Mouse (Mus musculus) ovary, adult 18-20 months (tissue): ENCODE measurements at regions not wholly inside any gene's neighbourhood (a gene's known extent, or its start where the extent isn't known, plus 50 kb on each side); places are given as distances from the start of the nearest gene placed in this dataset.

Experiments
- DNase-seq: peaks from one replicate; pipeline ENCODE4 v3.0.0; 2022; ENCODE audit warnings: low spot score, mixed read lengths

DNA sequence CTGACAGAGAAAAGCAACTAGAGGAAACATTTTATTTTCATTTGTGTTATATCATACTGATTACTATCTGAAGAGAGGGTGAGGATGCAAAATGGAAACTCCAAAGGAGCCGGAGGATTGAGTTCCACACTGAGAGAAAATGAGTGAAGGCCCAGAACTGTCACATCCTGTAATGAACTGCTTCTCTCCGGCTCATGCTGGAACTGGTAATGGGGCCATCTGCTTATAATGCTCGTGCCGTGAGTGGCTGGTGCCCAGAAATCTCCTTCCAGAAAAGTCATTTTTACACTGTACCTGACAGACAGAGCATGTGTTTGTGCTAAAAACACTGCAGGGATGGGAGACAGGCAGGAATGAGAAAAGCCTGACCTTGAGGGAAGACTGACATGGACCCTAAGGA lies 483.5 kb upstream of the Pkdcc start:
- DNase-seq, result no peak

DNA sequence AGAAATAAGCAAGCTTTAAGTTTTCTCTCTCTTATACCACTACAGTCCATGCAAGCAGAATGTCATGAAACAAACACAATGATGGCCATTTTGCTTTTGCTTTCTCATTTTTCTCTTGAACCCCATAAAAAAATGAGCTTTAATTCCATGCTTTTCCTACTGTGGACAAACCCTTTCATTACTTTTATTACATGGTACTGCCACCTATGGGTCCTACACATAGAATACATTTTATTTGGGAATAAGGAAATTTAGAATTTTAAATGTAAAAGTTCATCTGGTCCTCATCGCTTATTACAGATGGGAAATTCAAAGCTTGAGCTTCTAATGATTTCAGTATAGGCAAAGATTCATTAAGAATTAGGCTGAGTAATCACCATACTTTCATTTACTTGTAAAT lies 472.6 kb upstream of the Pkdcc start:
- DNase-seq, result no peak

DNA sequence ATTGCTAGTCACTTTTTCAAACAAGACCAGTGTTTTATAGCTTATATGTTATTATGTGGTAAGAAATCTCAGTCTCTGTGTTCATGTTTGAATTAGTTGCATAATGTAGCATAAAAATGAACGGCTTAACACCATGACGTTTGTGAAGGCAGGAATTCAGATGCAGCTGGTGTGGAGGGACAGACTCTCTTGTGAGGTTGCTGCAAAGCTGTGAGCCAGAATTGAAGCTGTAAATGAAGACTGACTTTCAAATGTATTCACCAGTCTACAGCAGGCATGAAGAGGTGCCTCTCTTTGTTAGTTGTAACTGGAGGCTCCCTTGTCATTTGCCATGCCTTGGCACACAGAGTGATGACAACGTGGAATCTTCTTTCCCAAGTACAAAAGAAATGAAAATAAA lies 457.7 kb upstream of the Pkdcc start:
- DNase-seq, result no peak

DNA sequence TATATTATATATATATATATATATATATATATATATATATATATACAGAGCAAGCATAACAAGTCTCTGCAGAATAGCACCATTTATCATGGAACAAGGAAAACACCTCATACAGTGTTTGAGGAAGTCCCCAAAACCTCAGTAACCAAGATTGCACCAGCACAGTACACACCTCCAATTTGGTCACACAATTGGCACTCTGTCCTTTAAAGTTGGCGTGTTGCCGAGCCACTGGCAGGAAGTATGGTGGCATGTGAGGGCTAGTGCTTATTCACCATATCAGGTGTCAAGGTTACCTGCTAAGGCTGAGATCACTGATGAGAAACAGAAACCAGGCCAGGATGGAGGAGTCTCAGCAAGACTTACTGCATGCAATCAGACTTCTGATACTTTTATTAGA lies 436.0 kb upstream of the Pkdcc start:
- no peak for DNase-seq

DNA sequence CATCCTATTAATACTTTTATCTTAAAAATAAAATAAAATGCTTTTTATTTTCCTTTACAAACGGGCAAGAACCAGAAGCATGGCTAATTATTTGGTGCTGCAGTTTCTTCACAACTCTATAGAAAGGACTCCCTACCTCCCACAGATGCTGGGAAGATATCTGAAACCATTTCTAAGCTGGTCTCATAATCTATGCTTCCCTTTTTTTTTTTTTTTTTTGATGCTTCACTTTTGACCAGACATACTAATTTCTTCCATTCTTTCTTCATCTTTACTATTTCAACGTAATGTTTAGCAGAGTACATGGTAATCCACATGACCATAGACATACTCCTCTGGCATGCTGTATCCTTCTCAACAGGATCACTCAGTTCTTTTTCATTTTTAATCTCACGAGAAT lies 393.0 kb upstream of the Pkdcc start:
- no peak for DNase-seq

DNA sequence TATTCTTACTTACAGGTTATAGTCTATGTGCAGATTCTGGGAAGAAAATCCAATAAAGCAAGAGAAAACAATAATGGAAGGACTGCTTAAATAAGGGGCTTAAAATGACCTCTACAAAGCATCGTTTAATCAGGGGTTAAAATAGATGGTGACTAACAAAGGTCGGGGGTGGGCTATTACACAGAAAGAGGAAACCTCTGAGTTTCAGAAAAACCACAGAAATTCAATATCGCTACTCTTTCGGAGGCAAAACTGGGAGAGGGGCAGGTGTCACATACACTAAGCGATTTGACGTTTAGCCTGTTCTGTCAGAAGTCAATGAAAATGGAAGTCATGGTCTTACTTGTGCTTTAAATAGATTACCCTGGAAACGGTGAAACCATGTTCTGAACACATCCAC lies 391.0 kb upstream of the Pkdcc start:
- no peak for DNase-seq

DNA sequence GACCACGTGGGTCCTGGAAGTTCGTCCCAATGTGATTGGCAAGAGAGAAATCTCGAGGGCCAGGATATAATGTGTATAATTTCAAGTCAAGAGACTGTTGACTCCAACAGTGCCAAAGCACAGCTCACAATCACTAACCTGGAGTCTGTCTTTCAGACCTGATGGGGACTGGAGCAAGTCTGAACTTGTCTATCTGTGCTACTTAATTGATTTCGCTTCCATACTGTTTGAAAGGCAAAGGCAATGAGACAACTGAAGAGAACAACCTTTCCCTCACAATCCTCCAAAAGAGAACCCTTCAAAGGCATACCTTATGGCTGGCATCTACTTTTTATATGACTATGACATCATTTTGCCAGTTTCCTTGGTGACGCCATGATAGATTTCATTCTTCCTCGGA lies 390.5 kb upstream of the Pkdcc start:
- DNase-seq, result no peak

DNA sequence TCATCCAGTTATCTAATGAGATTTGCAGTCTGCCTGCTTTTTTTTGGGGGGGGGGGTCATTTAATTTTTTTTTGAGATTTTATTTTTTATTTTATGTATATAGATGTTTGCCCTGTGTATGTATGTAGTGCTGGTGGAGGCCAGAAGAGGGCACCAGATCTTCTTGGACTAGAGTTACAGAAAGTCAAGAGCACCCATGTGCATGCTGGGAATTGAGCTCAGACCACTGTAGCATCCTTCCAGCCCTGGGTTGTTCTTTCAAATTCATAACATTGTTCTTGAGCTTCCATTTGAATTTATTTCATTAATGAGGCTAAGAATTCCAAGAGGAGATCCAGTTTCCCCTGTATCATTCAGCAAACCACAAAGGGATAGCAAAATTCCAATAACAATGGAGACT lies 387.9 kb upstream of the Pkdcc start:
- DNase-seq, result no peak

DNA sequence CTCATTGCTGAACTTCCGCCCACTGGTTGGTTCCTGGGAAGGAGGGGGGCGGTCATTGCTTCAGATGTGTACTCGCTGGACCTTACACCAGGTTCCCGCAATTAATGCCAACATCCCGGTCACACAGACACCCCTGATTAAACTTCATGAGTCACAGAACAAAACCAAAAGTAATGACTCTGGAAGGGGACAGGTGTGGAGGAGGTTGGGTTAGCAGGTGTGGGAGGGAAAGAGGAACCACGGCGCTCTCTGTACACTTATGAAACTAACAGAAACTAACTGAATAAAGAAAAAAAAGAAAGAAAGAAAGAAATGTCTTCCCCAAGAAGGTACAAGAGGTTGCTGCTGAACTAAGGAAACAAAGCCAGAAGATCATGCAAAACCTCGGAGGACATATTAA lies 387.3 kb upstream of the Pkdcc start:
- DNase-seq, result no peak

DNA sequence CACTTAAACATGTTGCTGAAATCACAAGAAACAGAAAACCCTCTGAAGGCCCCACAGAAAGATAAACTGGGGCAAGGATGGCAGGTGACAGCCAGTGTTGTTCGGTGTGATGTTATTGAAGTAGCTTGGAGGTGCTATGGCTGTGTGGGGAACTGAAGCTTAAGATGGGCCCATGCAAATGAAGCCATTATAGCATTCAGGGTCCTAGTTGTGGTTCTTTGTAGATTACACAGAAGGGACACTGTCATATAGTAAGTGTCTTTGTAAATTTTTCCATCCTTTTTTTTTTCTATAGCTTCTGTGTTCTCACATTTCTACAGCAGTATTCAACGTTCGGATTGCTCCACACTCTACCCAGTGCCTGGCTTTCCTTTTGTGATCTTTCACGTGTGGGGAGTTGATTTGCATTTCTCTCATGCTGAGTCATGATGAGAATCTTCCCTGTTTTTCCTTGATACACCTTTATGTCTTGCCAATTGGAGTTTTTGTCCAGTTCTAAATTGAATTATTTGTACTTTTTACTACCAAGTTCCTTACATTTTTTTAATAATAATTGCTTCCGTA lies 386.6 kb upstream of the Pkdcc start:
- no peak for DNase-seq

DNA sequence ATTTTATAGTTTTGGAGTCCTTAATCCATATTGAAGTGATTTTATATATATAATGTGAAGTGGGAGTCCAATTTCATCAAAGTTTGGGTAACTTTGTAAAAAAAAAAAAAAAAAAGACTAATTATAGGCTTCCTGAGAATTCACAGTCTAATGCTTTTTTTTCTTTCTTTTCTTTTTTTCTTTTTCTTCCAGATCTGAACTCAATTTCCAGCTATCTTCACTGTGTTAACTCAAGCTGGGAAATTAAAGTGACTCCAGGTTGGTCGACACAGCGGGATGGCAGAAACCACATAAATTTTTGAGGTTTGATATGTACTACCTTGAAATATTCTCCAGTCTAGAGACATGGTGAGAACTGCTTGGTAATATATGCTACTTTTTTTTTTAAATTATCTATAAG lies 385.7 kb upstream of the Pkdcc start:
- no peak for DNase-seq

DNA sequence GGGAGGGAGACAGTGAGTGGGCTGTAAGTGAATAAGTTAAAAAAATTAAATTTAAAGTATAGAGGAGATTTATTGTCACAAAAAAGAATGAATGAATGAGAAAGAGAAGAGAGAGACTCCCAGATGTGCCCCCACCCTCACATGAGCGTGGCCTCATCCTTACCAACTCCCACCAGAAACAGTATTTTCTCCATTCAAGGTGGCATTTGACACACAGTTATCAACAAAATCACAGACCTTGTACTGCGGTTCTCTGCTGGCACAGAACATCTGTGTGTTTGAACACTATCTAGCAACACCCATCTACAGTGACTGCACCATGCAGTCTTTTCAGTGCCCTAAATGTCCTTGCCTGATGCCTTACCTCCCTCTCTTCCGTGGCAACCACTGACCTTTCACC lies 380.9 kb upstream of the Pkdcc start:
- no peak for DNase-seq

DNA sequence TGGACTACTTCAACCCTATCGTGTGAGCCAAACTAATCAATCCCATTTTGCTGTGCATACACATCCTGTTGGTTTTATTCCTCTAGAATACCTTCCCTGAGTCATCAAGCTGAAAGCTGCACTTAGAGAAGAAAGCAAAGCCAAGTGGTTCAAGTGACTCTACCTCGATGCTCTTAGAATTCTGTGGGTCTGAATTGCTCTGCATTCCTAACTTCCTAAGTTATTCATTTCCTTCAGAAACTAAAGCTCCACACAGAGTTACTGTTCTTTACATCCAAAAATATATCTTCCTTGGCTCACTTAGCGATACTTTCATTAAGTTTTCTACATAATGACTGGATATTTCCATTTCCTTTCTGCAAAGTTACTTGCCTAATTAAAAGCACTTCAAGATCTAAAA lies 379.0 kb upstream of the Pkdcc start:
- DNase-seq, result no peak

DNA sequence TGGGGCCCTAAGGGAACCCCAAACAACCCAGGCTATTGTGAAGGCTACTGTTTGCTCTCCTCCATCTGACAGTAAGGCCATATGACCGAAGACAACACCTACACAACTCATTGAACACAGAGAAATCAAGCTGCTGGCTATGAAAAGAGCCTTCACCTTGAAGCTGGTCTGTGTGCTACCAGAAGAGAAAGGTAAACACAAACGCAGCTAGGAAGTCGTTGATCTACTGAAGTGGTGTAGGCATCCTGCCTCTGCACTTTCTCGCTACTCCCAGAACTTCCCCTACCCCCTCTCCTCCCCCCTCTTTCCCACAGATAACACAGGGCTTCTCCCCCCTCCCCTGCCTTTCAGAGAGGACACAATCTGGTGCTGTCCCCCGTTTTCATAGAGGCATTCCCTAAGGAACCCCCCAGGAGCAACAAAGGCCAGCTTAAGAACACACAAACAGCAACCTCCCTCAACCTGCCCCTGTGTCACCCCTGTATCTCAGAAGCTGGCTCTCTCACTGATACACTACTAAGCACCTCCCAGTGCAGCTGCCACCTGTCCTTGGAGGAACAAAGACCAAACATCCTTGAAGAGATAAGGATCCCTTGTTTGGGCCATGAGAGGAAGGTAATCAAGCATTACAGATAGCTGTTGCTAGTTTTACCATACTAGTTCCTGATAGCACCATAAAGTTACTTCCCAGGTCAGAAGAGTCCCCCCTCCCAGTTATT lies 368.2 kb upstream of the Pkdcc start:
- DNase-seq, result no peak

DNA sequence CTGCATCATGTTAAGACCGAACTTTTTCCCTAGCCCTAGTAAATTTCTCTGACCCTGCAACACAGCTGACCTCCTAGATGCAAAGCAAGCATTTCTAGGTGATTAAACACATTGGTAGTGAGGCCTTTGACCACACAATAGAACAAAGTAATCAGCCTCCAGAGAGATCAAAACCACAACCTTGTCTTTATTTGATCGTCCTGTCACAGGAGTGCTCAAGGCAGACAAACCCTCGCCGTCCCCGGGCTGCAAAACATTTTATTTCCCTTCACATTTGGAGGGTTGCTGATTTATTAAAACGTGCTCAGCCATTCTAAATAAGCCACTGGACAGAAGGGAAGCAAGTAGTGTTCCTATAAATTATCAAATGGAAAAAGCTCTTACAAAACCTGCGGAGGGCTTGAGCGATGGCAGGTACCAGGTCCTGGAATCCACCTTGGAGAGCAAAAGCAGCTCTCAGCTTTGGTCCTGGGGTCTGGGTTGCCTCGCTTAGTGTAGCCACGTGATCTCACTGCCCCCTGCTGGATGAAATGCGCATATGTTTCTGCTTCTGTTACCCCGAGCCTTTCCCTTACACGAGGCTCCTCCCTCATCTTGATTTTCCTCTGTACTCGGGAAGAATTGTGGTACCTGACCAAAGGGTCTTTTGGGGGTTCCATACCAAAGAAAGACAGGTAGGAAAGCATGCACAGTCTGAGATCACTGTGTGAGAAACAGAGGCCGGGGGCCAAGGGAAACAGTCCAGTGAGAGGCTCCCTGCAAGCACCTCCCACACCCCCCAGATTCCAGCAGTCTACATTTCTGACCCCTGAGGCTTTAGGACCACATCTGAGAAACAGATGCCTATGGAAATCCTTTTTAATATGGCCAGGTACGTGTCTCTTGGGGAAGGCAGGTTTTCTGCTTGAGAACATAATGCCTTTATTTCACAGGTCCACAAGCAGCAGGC lies 357.6 kb upstream of the Pkdcc start:
- peak; percentile 45 for DNase-seq

DNA sequence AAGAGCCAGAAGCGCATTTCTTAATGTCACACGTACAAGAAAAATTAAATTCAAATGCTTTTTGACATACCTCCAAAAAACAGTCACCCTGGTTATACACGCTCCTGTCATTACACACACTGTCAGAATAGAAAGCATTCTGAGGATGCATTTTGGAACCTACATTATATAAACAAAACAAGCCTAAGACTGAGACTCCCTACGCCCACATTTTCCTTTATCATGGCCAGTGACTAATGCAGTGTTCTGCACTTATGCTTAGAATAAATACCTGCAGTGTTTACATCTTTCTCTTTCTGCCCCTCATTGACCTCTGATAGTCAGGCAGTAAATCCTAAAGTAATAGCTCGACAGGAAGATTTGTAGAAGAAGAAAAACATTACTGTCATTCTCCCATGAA lies 354.7 kb upstream of the Pkdcc start:
- no peak for DNase-seq

DNA sequence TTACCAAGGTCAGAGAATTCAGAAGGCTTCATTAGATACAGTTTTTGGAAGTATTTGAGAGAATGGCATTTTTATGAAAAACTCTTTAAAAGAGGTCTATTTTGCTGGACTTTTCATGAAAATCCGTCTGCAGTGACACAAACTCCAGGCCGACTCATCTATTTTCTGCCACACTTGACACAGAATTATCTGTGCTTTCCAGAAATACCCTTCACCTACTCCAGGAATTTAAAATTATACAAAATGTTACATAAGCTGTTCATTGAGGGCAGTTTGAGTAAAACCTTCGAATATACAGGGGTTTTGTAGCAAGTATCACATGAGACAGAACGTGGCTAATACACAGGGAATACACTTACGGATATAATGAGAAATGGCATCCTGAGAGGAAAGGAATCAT lies 354.1 kb upstream of the Pkdcc start:
- no peak for DNase-seq

DNA sequence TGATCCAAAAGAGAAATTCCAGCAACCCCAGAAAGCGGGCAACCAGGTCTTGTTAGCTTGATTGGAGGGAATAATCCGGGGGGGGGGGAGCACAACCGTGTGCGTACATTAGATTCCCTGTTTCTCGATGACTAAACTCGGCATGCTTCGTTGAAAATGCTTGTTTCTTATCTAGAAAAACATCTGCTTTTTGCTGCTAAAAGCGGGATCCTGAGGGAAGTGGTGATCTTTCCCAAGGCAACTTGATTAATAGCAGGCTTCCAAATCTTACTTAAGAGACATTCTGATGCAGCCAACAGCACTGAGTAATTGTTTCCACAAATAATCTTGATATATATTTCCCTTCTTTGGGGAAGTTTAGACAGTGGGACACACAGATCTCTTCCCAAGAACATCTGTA lies 338.0 kb upstream of the Pkdcc start:
- no peak for DNase-seq

DNA sequence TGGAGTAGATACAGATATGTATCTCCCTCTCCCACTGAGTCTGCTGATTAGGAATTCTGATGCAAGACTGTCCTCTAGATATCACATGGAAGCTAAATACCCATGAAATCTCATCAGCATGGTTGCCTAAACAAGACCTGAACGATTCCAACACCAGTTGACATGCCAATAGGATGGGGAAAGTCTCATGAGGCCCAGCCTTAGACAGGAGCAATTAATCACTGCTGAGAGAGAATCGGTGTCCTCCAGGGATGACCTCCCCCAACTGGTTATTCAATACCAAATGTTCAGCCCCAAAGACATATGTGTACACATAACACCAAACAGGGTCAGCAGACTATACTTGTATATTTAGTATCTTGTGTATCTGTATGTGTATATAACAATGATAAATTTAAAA lies 314.5 kb upstream of the Pkdcc start:
- DNase-seq, result no peak

DNA sequence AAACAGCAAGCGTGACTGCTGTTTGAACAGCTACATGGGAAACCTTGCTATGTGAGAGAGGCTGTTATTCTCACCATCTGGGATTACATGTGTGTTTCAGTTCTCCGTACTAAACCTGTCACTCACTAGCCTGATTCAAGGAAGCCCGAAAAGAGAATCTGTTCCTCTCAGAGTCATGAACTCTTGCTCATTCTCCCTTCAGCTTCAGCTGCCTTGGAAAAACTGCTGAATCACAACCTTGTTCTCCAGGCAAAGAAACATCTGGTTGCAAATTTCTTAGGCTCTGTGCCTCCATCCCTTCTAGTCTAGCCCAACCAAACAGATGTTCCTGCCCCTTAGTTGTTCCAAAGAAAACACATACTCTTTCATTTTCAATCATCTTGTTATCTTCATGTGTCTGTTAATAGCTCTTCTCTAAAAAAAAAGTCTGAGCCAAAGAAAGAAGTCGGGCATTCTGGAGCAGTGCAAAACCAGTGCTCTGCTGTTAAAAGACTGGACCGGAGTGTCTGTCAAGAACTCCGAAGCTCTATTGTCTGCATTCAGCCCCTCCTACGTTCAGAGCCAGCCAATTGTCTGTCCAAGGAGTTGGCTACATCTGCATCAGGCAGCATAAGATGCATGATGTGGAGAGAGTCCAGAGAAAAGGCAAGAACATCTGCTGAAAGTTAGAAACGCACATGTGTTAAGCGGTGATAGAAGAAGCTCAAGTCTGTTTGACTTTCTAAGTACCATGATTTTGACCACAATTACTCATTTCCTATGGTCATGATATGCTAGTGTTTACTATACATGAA lies 313.8 kb upstream of the Pkdcc start:
- no peak for DNase-seq

DNA sequence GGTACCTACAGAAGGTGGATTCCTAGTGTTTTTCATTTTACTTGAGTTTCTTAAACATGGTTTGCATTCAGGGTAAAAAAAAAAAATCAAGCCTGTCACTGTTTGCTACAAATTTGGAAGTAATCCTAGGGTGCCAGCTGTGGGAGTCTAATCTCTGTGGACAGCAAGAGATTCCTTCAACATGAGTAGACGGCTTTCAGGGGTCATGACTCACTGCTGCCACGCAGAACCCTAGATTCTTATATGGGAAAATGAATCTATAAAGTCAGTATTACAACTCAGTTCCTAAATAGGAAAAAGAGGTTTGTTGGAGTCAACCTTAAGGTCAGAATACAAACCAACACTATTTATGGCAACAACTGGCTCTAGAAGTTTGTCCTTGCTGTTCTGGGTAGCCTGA lies 310.1 kb upstream of the Pkdcc start:
- DNase-seq, result no peak

DNA sequence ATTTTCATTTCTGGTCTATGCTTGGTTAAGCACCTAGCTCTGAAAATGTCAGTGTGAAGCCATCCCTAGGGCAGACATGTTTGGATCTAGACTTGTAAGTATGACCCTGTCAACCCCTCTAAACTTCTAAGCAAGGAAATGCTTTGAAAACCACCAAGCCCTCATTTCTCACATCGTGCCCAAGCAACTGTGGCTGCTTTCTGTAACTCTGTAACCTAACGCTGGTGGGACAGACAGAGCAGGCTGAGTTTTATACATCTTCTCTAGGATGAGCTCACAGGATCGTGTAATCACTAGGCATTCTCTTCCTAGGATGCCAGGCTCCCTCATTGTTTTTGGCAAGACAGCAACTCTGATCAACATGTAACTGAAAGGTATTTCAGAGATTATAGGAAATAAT lies 309.6 kb upstream of the Pkdcc start:
- no peak for DNase-seq
